ENCODE assay signal across 9 mouse cellular contexts in genomic region chr9:11206829-11207228, GRCm38 (mm10).
DNase-seq lines count a peak whose midpoint lies in the region; ATAC-seq lines count a peak whose summit lies in the region.
"Had no signal": no experiment of that assay in that cellular context is flagged by ENCODE, and none has a peak within 500 bp of the region (broad histone marks: within the 10 kb centered on the region; RNA-seq: fewer than 3 reads in every experiment).

No protein-coding gene starts in this region.

- intact Hi-C loops in gastrocnemius, postnatal 36 days (cut with DNase I) = no loop called here

- H3K4me1 ChIP-seq in neural tube, embryonic 14.5 days (ENCODE audit: control insufficient read depth, insufficient read depth, low read length) = no peaks in the 10 kb centered on the region
- H3K4me1 ChIP-seq: megakaryocyte, embryonic 14.5 days had no signal

- 76% methylated on average over 6 of the region's 6 CpGs for WGBS in neural tube, embryonic 14.5 days

- peak; percentile 4 for DNase-seq in gastrocnemius, postnatal 10 days
- no peak for DNase-seq in gastrocnemius, postnatal 36 days
- peak; percentile 9 for DNase-seq in embryo, embryonic 11 days
- DNase-seq in layer of hippocampus, postnatal 14 days (ENCODE audit: low spot score in 2 of 2) = peak; percentile 19 to 42
- no peak for DNase-seq in gastrocnemius, postnatal 4 days (ENCODE audit: low spot score in 2 of 2)
- no peak for DNase-seq in ovary, postnatal 10 days (ENCODE audit: low spot score)

- H3K27me3 ChIP-seq in neural tube, embryonic 14.5 days (ENCODE audit: control insufficient read depth, insufficient read depth, low read length) = no peaks in the 10 kb centered on the region
- H3K27me3 ChIP-seq: megakaryocyte, embryonic 14.5 days had no signal

- no peak overlapping the region for H3K27ac ChIP-seq in neural tube, embryonic 14.5 days (ENCODE audit: low read depth, low read length)

- no peak overlapping the region for H3K9ac ChIP-seq in neural tube, embryonic 14.5 days (replicated peaks; ENCODE audit: low read depth, low read length)

- no peak overlapping the region for H3K4me3 ChIP-seq in neural tube, embryonic 14.5 days (ENCODE audit: low read depth, low read length)
- H3K4me3 ChIP-seq: megakaryocyte, embryonic 14.5 days had no signal

- no peak overlapping the region for H3K4me2 ChIP-seq in neural tube, embryonic 14.5 days (ENCODE audit: low read depth, low read length)

- H3K9me3 ChIP-seq in neural tube, embryonic 14.5 days (ENCODE audit: control insufficient read depth, low read length) = no peaks in the 10 kb centered on the region

- no peaks in the 10 kb centered on the region for H3K36me3 ChIP-seq in neural tube, embryonic 14.5 days (ENCODE audit: control insufficient read depth, insufficient read depth, low read length)

- peak; percentile 81; the same call in 1 of the 2 replicates for ATAC-seq in neural tube, embryonic 14.5 days (ENCODE audit: low read depth)
- ATAC-seq in erythroblast, adult 5-6 weeks (replicated peaks; ENCODE audit: low FRiP score, poor library complexity, severe bottlenecking) = no peak

Comparison
In these comparisons a context has a peak if more than half of its experiments do, and no peak if none do; other contexts are left out.
1. DNase-seq: peak in gastrocnemius, postnatal 10 days (single experiment), embryo, embryonic 11 days (single experiment) and layer of hippocampus, postnatal 14 days (2 of 2); none in gastrocnemius, postnatal 36 days (0 of 2), gastrocnemius, postnatal 4 days (0 of 2) and ovary, postnatal 10 days (single experiment).